Mouse (Mus musculus): ENCODE measurements around the gene Twf1. TPM values are rescaled to one million over a fixed set of nuclear protein-coding genes. Genes with fewer than 3 reads are reported as not detected.

The Twf1 gene
- 22.1 TPM for polyA plus RNA-seq (2017; shearing (Covaris generic))

DNA sequence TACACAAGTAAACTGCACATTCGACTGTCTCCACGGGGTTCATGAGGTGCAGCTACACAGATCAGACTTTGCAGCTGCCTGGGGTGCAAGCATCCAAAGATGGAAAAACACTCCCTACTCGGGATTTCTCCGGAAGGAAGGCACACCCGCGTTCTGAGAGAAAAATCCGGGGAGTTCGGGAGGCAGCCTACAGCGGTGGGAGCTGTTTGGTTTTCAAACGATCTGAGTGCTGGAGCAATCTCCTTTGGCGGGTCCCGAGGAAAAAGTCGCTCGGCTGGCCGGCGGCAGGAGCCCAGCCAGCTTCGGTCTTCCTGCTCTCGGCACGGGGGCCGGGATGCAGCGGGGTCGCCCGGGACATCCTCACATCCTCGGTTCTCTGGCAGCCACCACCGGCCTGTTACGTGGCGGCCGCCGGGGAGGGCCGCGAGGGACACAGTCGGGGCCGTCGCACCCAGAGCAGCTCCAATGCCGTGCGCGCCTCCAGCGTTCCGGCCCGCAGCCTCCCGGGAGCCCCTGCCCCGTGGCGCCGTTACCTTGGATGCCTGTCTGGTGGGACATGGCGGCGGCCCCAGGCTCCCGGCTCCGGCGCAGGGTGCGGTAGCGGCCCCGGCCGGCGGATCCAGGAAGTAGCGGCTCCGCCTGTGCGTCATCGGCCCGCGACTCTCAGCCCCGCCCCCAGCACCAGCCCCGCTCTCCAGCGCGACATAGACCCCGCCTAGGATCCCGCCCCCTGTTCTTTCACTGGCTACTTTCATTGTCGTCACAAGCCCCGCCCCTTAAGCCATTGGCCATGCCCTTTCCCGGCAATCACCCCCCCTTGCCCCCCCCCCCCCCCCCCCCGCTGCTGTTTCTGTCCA is at the start of gene Twf1:
Gene Twf1 (minus strand): TSS at position 671 of the 857 bp plus-strand sequence.

DNA sequence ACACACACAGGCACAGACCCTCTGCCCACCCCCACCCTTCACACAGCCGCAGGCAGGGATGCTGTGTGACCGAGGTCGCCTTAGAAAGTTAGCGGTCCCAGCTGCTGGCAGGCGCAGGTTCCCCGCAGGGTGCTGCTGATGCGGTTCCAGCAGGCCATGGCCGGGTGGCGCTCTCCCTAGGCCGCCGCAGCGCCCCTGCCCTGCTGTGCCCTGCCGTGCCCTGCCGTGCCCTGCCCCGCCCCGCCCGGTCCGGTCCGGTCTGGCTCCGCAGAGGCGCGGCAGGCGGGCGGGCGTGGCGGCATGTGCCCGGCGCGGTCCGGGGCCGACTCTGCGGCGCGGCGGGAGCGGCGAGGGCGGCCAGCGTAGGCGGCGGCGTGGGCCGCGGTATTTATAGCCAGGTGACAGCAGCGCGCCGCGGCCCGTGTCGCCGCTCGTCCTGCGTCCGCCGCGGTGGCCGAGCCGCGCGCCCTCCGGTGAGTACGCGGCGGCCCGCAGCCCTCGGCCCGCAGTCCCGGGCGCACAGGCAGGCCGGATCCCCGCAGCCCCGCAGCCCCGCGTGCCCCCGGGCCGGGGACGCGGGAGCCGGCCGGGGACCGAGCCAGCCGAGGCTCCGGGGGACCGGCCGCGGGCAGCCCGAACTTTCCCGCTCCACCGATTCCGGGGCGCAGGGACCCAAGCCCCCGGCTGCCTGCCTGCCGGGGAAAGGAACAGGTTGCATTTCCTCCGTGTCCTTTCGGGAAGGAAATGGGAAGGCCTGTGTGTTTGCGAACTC is 39.3 kb upstream of the Twf1 start, which contains the start of gene Tmem117:
Gene Tmem117 (plus strand): TSS at position 403 of the 772 bp plus-strand sequence.

DNA sequence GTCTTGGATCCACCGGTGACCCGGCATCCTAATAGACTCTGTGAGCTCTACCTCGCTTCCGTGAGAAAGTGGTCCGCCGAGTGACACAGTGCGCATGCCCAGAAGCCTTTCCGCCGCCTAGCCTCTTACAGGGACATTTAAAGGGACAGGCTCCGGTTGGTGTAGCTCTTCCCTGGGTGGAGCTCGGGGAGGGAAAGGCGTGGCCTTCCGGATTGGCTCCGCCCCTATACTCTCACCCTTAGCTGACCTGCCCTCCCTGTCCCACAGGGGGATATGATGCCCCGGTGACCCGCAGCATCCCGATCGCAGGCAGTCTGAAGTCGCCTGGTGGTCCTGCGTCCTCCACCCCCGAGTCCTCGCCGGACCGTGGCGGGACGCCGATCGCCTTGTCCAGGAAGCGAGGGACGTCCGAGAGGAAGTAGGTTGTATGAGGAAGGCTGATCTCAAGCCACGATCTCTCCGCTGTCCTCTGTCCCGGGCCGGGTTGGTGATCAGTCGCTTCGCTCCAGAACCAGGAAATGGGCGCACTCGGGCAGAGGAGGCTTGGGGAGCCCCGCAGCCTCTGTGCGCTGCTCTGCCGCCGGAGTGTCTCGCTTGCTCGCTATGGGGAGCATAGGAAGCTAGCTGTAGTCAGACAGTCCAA is 46.2 kb downstream of the Twf1 start, which contains the start of the genes Pus7l and Irak4:
Gene Pus7l (minus strand): TSS at position 139 of the 643 bp plus-strand sequence.
Gene Irak4 (plus strand): TSS at position 235 of the 643 bp plus-strand sequence.

Other genes with a start within 250 kb of the Twf1 start
- gene Adamts20, start 124.5 kb downstream of the Twf1 start, polyA plus RNA-seq (2017; shearing (Covaris generic)) = 0.11 TPM
- 14.7 TPM for gene Pus7l, start 46.3 kb downstream of the Twf1 start, polyA plus RNA-seq (2017; shearing (Covaris generic))
- gene Irak4, start 46.2 kb downstream of the Twf1 start, polyA plus RNA-seq (2017; shearing (Covaris generic)) = 42.7 TPM
- gene Tmem117, start 39.3 kb upstream of the Twf1 start, polyA plus RNA-seq (2017; shearing (Covaris generic)) = not detected

Data from CD4-positive, CD25-positive, alpha-beta regulatory T cell, adult 9 weeks (primary cell).